Mouse (Mus musculus): ENCODE data around the gene Acod1.

Gene Acod1

DNA sequence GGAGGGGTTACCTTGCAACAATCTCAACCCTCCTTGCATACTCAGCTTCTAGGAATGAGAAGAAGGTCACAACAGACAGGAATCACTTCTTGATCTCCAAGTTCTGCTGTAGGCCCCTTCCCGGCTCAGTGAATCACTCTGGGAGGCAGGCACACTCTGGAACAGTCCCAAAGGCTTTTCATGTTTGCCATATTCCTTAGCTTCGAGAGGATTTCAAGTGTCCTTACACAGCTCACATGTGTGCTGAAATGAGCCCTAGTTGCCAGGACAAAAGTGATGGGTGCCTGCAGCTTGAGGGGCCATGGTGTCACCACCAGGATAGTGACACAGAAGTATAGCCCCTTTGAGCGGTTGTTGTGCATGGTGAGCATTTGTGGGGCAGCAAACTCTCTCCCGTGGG, 26.0 kb downstream of the Acod1 start:
- DNase-seq (ENCODE audit: low spot score): no peak

DNA sequence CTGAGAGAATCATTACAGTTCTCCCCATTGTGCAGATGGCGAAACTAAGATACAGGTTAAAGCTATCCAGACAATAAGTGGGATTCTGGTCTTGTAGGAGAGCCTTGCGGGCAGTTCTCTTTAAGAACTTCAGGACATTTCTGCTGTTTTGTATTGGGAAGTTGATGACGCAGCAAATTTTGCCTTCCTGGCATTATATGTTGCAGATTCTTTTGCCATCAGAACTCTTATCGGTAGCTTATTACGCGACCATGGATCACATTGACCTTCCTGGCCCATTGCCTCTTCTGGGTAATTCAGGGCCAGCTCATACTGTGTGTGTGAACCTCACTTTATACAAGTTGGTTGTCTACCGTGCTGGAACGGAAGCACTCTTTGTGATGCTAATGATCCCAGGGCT, 27.0 kb downstream of the Acod1 start:
- no peak for DNase-seq (ENCODE audit: low spot score)

DNA sequence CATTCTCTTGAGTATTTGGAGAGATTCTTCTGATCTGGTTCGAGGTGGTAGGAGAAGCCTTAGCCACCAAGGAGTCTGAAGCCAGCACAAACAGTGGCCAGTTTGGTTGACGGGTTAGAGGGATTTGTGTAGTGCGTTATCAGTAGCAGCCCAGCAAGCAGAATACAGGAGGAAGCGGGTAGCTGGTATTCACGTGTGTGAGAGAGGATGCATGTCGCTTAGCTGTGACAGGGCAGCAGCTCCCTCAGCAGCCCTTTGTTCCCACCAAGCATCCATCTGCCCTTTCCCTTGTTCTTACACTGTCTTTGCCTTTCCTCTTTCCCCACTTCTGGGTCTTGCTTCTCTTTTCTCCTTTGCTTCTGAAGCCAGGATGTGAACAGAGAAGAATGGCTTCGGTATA, 28.4 kb downstream of the Acod1 start:
- DNase-seq (ENCODE audit: low spot score): no peak

DNA sequence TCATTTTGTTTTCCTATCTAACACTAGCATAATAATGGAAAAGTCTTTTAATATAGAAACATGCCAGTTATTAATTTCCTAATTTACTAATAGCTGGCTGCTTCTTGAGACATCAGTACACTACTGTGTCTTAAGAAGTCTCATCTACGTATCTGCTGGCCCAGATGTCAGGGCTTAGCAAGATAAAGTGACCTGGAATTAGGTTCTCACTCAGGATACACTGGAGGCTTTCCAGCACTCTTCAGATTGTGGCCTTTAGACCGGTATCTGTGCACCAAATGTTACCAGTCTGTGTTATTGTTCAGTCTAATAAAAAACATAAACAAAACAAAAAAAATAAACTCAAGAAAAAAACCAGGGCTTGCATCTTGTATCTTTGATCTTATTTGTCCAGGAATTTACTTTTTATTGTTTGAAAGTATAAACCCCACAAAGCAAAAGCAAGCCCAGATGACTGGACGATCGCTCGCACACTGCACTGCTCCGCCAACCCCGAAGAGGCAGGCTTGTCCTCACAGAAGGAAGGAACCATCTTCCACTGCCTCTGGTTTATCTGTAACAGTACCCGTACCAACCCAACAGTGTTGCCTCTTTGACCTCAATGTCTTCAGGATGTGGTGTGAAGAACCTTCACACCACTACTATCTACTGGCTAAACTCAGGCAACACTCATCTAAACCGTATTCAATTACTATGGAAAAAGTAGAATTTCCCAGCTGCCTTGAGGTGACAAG, 30.7 kb downstream of the Acod1 start:
- DNase-seq (ENCODE audit: low spot score): no peak

DNA sequence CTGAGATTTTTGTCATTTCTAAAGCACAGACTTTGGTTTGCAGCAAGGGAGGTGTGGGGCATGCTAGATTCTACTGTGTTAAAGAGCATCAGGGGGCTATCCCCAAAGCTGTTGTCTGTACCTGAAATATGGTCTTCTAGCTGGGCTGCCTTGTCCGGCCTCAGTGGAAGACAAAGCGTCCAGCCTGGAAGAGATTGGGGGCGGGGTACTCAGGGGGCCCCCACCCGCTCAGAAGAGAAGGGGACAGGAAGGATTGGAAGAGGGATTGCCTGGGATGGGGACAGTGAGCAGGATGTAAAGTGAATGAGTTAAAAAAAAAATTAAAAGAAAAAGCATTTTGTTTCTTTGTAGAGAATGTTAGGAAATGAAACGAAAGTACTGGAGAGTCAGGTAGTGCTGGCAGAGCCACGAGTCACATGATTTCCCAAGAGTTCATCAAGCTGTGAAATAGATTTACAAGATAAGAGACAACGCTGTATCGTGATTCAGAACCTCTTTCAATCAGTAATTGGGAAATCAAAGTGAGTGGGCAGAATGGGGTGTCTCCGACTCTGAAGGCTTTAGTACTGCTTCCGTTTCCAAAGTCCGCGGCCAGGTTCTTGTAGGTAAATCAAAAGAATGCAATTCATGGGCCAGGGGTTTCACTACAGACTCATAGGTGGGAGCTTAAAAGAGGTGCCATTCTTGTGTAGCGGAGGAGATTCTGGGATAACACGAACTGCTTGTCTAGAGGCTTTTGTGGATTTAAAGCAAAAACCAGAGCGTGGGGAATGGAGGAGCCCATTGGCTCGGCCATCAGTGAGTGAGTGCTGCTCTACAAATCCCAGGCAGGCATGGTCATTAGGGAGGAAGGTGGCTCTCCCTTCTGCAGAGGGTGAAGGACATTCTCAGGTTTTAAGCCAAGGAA, 31.5 kb downstream of the Acod1 start:
- no peak for DNase-seq (ENCODE audit: low spot score)

DNA sequence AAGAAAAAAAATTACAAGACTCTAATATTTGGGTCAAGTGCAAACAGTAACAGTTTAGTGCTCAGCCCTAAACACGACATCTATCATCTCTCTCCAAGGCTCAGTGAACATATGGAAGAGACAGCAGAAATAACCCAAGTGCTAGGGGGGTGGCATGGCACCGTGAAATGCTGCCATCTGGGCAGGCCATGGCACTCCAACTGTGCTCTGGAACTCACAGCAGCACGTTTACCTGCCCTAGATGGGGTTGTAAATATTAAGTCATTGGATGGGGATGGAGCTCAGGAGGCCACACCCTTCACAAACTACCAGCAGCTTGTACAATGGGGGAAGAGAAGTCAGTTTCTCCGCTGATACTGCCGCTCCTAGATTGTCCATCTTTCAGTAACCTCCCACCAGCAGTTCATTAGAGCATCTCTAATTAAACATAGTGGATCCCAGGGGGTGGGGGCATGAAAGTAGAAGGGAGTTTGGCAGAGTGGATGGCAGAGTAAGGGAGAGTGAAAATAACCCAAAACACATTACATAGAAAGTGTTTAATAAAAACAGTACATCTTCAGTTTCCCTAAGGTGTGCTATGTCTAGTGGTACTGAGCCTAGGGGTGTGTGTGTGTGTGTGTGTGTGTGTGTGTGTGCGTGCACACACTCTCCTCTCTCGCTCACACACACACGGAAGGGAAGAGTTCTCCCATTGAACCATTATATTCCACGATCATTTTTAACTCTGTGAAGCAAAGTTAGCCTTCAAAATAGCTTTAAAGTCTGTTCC, 32.6 kb downstream of the Acod1 start:
- no peak for DNase-seq (ENCODE audit: low spot score)

DNA sequence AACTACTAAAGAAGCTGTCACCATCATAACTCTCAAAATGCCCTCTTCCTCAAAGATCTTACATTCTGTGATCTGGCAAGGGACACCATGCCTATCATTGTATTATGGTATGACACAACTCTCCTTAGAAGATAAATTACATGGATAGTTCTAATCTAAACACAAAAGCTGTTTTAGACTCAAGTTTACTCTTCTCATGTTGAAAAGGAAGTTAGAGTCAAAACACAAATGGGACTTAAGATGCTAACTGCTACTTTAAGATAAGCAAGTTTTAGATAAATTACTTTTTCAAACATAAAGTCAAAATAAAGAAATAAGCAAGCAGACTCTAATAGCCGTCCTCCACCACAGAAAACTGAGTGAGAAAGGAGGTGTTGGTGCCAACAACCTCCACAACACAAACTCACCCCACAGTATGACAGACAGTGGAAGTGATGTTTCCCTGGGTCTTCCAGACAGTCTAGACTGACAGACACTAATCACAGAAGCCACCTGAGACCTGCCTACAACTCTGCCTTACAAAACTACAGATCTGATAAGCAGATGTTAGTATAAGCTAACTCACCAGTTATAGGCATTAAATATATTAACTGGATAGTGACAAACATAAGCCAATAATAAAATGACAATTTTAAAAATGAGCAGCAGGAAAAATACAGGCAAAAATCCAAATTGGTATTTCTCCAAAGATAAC, 39.2 kb downstream of the Acod1 start:
- DNase-seq (ENCODE audit: low spot score): no peak

DNA sequence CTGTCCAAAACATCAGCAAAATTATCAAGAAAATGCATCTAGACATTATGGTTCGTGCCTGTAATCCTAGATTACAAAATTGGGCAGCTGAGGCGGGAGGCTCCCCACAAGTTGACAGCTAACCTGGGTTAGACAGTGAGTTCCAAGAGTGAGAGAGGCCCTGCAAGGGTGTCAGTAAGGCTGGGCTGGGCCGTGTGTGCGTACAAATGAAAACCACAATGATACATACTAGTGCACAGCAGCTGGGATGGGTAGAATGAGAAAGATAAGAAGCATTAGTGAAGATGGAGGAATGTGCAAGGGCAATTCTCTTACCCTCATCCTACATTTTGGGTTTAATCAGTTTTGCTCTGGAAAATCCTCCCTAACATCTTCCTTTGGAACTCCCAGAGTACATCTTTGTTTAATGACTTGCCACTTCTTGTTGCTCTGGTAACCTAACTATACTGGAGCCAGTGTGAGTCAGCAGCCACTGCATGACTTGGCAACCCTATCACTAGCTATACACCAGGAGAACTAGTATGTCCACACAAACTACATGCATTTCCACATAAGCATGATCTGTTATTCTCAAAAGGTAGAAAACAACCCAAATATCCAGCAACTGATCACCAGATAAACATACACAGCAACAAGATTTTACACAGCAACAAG, 40.0 kb downstream of the Acod1 start:
- DNase-seq (ENCODE audit: low spot score): no peak

DNA sequence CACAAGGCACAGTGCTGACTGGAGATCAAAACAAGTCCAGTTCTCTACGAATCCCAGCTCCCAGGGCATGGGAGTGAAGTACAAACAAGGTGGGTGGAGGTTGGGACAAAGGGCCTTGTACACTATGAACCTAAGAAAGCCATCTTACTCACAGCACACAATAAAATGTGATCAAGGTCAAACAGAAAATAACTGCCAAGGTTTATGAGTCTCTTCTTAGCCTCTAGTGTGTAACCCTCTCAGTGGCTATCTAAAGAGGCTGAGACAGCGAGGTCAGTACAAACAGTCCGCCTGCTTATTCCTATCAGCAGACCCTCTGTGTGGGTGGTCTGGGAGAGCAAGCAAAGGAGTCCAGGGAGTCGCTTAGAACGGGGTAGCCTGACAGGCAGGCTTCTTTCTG, 41.1 kb downstream of the Acod1 start:
- no peak for DNase-seq (ENCODE audit: low spot score)

DNA sequence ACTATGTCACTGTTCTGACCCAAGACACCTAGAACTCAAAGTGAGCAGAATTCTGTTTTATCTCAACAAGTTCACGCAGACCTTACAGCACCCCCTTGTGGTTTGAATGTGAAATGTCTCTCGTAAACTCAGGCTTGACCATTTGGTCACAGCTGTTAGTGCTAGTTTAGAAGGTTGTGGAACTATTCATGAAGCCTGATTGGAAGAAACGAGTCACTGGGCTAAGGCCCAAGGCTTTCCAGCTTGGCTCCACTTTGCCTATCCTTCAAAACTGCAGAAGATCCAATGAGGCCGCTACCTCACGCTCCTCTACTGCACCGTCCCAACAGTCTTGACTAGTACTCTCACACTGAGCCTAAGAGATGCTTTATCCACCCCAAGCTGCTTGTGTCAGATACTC, 41.8 kb downstream of the Acod1 start:
- DNase-seq (ENCODE audit: low spot score): no peak

DNA sequence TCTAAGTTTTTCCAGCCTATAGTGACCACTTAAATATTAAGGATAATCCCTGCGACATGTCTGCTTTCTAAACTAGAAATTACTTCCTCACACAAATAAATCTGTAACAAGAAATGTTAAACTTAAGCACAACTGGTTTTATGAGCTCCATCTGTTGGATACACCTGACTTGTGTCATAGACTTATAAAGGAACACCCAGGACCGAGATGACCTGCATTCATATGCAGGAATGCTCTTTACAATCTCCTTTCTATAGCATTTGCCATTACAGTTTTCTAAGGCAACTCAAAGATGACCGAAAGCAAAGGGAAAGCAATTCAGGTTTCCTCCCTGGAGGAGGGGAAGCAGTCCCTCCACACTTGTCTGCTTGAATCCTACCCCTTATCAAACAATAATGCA, 46.5 kb downstream of the Acod1 start:
- no peak for DNase-seq (ENCODE audit: low spot score)

DNA sequence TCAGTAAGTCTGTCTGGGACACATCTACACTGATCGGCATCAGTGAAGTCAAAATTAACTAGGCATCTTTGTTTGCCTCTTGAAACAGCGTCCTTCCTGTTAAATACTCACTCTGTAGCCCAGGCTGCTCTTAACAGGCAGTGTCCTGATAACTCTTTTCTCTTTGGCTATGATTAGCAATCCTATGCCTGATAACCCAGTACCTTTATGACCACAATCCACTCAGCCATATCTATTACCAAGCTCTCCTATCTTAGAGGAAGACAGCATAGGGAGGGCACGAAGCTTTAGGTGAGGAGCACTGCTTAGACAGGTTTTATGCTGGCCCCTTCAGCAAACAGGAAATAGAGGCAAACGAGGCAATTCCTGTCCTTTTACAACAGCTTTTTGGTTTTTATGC, 46.9 kb downstream of the Acod1 start:
- no peak for DNase-seq (ENCODE audit: low spot score)

DNA sequence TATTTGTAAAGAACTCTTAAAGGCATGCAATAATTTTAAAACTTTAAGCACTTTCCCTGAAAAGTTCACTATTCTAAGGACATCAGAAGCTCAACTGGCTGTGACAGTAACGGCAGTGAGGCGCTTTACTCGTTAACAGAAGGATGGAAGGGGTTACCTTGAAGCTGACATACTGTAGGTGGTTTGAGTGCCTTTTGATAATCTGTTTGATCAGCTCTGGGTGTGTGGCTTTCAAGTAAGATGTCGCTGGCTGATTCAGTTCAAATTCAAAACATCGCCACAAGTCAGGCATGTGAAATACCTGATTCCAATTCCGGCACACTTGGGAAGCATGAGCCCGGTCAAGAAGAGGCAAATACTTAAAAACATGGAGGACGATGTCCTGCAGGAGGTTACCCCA, 48.3 kb downstream of the Acod1 start:
- no peak for DNase-seq (ENCODE audit: low spot score)

DNA sequence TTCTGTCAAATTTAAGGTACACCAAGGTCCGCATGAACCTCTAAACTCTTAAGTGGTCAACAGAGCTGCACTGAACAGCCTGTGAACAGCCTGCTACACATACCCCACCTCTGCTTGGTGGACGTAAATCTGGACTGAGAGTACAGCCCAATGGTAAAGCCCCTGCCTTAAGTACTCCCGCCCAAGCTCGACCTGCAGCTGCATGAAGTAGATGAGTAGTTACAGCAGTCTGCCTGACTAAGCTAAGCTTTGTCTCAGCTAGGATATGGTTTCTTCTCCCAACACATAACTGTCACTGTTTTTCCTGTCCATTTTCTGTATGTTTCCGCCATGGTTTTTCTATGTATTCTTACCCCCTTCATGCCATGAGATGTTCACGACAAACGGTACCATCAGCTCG, 49.0 kb downstream of the Acod1 start:
- DNase-seq (ENCODE audit: low spot score): no peak

DNA sequence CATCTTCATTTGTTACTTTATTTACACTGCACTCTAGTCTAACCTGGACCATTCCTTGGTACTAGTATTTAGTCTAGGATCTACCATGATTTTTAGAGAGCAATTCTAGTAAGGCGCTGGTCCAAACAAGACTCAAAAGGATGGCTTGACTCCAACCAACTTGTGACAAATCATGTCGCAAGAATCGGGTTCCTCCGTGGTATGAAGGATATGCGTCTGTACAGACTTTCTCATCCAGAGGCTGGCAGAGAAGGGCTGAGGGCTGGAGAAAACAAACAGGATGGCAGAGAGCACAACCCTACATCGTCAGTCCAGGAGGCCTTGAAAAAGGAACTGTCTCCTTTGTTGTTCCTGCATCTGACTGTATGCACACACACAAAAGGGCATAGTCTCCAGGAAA, 49.8 kb downstream of the Acod1 start:
- DNase-seq (ENCODE audit: low spot score): no peak

DNA sequence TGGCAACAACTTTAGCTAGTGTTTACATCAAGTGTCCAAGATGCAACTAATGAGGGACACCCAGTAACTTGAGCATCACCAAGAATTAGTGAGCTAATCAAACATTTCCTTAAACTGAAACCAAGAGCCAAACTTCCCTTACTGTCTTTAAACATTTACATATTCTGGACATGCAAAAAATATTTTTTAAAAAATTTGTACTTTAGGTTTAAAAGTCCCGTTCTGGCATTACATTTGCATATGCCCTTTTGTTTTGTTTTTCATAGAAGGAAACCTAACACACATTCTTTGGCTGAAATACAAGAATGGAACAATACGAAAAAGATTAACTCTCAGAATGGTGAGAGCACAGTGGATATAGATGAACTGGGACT, 51.4 kb downstream of the Acod1 start:
- DNase-seq (ENCODE audit: low spot score): no peak

DNA sequence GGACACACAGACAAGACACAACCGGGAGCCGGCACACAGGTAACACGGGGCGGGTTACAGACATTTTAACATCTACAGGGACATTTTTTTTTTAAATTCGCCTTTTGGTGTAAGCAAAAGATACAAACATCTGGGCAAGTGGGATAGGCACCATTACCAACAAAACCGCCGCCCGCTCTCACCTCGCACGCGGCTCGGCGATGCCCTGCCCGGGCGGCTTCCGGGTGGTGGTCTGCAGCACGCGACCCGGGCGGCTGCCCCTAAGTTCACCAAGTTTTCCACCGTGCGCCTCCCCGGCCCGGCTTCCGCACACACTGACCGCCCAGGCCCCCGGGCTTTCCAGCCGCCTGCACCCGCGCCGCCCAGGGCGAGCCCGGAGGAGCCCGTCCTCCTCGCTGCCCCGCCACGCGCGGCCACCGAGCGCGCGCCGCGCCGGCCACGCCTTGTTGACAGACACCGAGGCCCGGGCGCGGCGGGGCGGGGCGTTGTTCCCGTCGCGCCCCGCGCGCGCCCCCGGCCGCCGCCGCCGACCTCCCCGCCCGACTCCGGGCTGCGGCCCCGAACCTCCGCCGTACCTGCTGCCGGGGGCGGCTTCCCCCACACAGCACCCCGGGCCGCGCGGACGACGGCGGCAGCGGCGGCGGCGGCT, 51.9 kb downstream of the Acod1 start:
- DNase-seq (ENCODE audit: low spot score): peak; percentile 84

DNA sequence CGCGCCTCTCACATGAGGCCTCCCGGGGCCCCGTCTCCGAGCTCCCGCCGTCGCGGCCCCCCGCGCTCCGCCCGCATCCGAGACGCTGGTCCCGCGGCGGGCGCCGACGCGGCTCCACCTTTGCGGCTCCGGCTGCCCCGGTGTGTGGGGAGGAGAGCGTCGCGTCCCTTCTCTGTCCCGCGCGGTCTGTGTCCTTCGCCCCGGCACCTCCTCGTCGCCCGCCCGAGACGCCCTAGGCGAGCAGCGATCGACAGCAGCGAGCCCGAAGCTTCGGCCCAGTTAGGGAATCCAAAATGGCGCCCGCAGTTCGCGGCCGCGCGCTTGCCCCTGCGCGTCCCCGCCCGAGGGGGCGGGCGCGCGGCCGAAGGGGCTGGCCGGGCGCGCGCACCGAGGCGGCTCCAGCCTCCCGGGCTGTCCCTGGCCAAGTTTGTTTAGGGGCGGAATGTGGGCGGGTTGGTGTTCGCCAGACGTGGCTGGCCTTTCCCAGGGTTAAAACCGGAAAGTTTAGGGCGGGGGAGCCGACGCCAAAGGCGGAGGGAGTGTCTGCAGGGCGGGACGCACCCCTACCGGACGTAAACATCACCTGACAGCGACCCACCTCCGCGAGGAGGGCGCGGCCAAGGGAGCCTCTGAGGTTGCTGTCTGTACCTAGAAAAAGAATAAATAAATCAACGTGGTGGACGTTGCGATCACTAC, 52.6 kb downstream of the Acod1 start, which contains the start of gene Fbxl3:
Gene Fbxl3 (minus strand): TSS at position 329 of the 696 bp plus-strand sequence.
- peak; percentile 97 for DNase-seq (ENCODE audit: low spot score)

DNA sequence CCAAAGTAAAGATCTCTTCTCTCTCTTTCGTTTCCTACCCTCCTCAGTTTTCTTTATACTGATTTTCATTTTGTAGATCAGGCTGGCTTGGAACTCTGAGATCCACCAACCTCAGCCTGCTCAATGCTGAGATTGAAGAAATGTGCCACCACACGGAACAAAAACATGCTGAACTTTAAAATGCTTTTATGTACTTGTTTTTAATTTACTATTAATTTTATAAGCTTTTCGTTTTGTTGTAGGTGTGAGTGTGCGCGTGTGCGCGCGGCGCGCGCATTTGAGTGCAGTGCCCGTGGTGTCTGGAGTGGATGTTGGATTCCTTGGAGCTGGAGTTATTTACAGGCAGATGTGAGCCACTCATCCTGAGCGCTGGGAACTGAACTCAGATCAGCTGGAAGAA, 53.5 kb downstream of the Acod1 start:
- DNase-seq (ENCODE audit: low spot score): no peak

DNA sequence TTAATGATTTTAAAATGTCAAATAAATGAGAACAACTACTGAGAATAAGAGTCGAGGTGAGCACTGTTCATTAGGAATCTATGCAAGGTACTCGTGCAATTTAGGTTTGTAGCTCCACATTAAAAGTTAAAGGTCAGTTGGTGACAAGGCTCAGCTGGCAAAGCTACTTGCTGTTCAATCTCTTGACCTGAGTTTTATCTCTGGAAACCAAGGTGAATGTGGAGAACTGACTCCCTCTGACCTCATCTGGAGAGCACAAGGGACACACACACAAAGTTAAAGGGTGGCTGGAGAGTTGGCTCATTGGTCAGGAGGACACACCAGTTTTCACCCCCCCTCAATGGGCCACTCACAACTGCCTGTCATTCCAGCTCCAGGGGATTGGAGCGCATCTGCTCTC, 54.4 kb downstream of the Acod1 start:
- no peak for DNase-seq (ENCODE audit: low spot score)

All from yolk sac, embryonic 10.5 days (tissue).